Mouse (Mus musculus) left cerebral cortex, postnatal 10 days (tissue): ENCODE measurements around the gene Txndc2. TPM values are rescaled to one million over a fixed set of nuclear protein-coding genes. Genes with fewer than 3 reads are reported as not detected.
A peak's percentile ranks its signal among the peaks of the same experiment; 100 is the strongest.
"Not testable (repeated sequence)": the region's sequence is repeated elsewhere in the genome, so short reads cannot be mapped to it uniquely, and the experiment has no call there.

Experiments used
- DNase-seq, 2 experiments: peaks; one replicate each; pipeline ENCODE4 v3.0.0; 2021 to 2022; ENCODE audit warnings: low spot score in 2 of 2, mixed read lengths in 1 of 2; ENCODE audit errors: extremely low spot score in 1 of 2
- intact Hi-C: fragments of 180-260 bp; cut with DNase I; formaldehyde crosslinking; loops from one replicate; pipeline ENCODE4 v1.15.1; 2025
- total RNA-seq, 2 experiments: library from RNA; stranded (reverse); gene quantifications; 2 replicates each; pipeline ENCODE4 v1.2.3; 2021

The Txndc2 gene
- total RNA-seq, 2 experiments from 2014 or later, result 0.24 to 0.65 TPM

DNA sequence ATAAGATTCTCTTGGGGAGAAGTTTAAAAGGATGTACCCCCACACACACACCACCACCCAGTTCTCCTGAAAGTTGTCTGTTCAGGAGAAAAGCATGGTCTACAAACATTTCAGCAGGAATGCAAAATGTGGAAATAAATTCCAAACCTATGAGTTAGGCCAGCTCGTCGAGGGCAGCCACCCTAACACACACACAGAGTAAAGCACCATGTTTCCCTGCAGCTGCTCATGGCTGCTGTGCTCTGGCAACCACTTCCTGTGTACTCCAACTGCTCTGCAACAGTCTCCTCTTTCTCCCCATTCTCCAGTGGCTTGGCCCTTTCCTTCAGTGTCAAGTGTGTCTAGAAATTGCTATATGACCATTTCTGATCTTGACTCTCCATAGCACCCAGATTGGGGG is 16.4 kb upstream of the Txndc2 start:
- intact Hi-C loops, result no loop called here
- DNase-seq, result no peak

DNA sequence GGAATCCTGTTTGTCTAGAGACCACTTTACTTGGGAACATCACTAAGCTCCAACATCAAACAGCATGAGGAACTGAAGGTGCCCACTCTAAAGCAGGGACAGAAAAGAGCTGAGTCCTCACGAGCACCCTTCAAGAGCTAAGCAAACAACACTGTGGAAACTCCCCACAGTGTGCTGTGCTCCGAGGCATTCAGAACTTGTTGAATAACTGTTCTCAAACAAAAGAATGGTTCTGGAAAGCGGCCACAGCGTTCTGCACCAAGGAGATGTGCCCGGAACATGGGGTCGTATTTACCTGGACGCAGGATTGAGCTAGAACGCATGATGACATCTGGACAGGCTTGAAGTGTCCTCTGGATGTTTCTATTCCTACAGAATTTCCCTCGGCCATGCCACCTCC is 16.0 kb upstream of the Txndc2 start:
- intact Hi-C loops, result no loop called here
- no peak for DNase-seq

DNA sequence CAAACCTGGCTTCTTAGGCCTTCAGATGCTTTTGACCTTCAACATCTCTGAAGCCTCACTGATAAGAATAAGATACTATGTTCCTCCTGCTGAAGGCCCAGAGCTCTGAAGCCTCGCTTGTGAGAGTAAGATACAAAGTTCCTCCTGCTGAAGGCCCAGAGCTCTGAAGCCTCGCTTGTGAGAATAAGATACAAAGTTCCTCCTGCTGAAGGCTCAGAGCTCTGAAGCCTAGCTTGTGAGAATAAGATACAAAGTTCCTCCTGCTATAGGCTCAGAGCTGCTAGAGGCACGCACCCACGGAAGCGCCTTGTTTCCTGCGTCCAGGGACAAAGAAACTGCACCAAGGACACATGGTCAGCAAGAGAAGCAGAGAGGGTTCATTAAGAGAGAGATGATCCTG is 14.8 kb upstream of the Txndc2 start:
- intact Hi-C loops, result no loop called here
- DNase-seq, result no peak

DNA sequence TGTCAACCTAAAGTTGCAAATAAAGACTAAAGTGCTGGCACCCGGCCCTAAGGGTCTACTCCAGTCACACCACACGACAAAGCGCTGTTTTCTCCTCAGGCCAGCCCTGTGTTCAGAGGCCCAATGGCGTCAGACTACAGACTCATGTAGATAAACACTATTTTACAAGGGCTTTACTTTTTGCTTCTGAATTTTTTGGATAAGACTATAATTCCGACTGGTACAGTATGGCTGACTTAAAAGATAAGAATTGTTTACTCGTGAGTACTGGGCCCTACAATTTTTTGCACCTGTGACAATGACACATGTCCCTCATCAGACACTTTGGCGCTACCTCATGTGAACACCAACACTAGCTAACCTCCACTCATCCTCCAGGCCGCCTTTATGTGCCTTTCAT is 14.1 kb upstream of the Txndc2 start:
- DNase-seq, result no peak
- intact Hi-C loops, result no loop called here

DNA sequence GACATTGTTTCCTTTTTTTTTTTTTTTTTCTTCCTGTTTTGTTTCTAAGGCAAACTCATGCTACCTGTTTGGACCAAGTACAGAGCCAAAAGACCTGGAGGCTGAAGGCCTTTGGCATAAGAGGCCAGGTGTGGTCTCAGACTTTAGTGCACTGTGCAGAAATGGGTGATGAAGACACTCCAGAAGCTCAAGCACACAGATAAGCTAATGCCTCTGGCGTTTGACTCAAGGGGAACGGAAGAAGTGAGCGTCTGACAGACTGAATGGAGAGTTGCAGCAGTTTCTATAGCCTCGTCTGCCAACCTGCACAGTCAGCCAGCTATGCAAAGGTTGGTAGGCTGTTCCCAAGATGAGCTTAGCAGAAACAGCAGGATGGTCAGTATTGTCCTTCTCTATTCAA is 13.6 kb upstream of the Txndc2 start:
- DNase-seq, result no peak
- intact Hi-C loops, result no loop called here

DNA sequence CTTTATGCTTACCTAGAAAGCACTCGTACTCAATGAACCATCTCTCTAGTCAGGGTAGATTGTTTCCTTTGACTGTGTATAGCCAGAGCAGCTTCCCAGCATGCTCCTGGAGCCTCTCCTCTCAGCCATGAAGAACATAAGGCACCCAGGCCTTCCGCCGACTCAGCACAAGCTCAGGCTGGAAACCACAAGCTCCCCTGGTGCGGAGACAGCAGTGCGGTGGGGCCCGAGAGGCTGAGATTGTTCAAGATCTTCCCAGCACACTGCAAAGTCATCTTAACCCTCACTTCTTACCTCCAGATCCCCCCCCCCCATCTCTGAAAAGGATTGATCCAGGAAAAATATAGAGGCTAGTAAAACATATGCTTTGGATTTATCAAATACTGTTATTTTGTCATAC is 8.6 kb upstream of the Txndc2 start:
- intact Hi-C loops, result no loop called here
- DNase-seq, result no peak

DNA sequence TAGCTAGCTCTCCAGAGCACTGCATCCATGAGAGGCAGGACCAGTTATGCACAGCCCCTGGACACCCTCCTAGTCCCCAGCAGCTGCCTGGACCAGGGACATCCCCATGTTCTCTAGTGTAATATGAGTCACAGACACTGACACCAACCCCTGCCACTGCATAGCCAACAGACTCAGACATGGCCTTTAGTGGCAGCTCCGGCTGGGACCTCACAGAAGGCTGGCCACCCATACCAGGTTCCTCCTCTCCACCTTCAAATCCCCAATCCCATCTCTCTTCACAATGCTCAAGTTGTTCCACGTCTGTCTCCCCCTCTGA is 7.2 kb upstream of the Txndc2 start:
- no peak for DNase-seq
- intact Hi-C loops, result no loop called here

DNA sequence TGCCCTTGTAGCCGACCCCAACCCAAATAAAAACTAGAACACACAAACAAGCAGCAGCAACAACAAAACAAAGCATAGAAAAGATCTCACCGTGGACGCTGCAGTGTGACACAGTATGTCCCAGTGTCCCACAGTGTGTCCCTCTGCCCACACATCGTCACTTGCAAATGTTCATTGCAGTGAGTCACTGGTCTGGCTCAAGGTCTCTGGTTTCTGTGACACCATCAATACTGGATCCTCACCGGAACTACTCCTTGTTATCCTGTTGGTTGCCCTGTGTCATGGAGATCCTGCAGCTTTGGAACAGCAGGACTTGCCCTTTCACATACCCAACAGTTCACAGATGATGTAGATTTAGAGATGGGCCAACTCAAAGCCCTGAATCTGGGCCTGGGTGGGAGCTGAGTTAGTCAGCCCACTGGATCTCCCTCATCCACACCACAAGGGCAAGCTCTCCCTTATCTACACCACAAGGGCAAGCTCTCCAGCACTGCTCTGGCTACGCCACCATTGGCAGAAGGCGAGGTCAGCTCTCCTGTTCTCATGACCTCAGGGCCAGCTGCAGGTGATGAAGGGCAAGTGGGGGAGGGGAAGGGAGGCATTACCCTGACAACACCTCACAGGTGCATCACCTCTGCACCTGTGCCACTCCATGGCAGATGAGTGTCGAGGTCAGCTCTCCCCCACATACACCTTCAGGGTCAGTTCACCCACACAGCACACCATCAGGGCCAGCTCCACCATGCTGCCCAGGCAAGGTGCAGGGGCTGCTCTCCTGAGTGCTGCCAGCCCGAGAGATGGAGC is 6.6 kb upstream of the Txndc2 start:
- DNase-seq, result no peak

DNA sequence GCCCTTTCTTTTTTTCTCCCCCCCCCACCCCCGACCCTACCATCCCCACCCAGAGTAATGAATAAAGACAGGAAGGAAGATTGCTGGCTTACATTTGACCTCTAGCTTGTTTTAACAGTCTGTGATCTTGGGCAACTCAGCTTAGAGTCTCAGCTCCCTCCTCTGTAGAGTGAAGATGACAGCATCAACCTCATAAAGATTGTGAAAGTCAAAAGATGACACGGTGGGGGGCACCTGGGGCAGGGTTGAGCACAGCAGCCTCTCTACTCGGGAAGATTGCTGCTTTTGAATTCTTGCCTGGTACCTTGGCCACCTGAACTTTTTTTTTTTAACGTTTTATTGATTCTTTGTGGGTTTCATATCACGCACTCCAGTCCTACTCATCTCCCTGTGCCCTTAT is 6.0 kb upstream of the Txndc2 start:
- DNase-seq, result no peak

More for the DNA sequence above, 6.6 kb upstream of the Txndc2 start:
- intact Hi-C loops, result no loop called here

DNA sequence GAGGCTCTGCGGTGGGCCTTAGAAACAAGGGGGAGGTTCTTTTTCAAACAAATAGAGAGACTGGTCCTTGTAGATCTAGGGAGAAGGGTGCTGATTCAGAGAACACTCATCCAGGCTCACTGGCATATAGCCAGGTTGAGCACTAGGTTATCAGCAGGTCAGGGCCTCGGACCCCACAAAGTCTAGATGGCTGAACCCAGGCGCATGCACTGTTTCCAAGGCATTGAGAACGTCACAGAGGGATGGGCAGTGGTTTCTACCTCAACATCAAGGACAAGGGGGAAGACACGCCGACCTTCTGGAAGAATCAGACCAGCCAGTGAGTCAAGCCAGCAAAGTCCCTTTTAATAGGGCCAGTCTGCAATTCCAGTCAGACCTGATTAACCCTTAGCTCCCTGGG is 5.3 kb upstream of the Txndc2 start:
- no peak for DNase-seq
- intact Hi-C loops, result no loop called here

More for the DNA sequence above, 6.0 kb upstream of the Txndc2 start:
- intact Hi-C loops, result no loop called here

DNA sequence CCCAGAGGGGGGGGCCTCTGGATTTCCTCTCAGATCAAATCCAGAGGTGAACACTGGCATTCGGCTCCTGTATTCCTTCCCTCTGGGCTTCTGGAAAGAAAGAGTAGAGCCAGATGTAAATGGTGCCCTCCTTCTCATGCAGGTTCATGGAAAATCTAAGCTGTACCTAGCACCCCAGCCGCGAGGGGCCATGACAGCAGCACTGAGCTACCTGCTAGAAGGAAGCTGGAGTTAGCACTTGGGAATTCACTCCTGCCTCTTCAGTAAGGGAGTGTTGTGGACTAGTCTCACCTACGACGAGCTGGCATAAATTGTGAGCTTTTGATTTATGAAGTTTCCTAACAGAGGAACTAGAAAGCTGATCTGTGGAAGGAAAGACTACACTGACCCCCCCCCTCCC is 1.6 kb upstream of the Txndc2 start:
- intact Hi-C loops, result no loop called here
- no peak for DNase-seq

DNA sequence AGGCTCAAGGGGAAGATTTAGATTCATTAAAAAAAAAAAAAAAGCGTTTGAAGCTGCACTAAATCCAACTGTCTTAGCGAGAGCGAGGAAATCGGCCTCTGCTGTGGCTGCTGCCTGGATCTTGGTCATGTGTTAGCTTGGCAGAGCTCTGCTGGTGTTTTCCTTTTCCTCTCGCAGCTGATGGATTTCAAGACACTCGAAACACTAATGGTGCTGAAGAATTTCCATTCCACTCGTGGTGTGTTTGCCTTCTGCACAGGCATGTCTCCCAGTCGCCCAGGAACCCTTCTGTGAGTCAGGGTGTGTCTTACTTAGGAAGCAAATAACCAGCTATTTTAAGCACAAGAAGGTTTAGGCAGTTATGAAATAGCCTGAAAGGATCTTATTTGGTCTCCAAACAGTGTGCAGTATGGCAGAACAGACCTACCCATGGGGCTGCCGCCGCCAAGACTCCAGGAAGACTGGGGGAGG is 1.1 kb upstream of the Txndc2 start:
- peak; percentile 44 for DNase-seq
- intact Hi-C loops, result no loop called here

DNA sequence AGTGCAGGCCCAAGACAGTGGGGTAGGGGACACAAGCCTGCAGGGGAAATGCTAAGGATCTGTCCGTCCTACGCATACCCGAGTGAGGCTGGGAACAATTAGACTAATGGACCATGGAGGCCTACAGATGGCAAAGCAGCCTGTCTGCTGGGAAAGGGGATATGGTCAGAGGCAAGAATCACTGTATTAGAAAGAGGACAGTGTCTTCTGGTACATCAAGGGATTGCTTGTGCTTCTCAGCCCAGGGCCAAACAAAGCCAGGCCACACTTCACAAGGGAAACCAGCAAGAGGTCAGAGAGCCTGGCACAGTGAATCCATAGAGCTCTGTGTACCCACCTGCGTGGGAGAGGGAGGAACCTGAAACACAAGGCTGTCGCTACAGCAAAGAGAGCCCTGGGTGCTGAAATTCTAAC is 617 bp upstream of the Txndc2 start:
- intact Hi-C loops, result no loop called here
- DNase-seq, result no peak

DNA sequence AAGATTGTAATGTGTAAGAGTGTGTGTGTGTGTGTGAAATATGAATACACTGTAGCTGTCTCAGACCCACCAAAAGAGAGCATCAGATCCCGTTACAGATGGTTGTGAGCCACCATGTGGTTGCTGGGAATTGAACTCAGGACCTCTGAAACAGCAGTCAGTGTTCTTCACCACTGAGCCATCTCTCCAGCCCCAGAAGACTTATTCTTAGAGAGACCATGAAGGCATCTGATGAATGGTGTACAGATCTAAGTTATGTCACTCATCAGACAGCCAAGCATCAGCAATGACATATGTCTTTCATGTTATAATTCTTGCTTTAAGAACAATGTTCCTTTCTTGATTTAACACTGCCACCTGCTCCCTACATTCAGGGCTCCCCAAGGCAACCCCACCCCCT is 2.8 kb downstream of the Txndc2 start:
- intact Hi-C loops, result no loop called here
- no peak for DNase-seq

DNA sequence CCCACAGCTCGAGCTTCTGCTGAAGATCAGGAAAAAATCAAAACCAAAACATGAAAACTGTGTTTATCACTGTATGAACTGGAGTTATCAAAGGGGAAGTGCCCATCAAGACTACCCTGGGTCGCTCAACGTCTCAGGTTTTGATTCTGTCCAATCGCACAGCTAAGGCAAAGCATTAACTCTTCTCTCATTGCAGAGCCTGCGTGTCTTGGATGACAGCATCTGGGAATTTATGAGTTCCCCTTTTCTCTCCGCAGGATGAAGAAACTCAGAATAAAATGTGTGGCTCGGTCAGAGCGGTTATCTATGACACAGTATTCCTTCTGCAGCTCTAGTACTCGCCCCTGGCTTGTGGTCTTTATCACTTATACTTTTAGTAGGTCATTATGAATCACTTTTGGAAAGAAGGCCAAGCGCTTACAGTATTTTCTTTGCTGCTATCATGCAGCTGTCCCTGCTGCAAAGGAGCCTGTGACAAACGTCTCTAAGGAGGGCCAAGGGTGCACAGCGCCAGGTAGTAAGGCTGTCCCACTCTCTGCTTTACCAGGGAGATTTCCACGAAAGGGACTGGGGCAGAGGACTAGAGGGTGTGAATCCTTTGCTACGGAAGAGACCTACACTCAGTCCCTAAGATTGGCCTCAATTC is 6.1 kb downstream of the Txndc2 start:
- no peak for DNase-seq
- intact Hi-C loops, result no loop called here

DNA sequence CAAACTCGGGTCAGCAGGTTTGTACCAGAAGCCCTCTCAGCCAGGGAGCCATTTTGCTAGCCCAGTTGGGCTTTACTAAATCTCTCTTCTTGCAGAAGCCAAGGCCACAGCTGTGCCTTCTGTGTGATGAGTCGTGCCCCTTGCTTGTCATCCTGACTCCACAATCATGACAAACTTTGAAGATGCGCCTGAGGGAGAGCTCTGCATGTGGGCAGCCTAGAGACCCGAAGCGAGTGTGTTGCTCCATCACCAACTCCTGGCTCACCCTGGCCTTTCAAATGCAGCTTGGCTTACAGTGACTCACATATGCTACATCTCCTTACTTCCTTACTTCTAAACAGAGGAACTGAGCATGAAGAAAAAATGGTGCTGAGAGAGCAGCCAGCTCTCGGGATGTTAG is 12.0 kb downstream of the Txndc2 start:
- intact Hi-C loops, result no loop called here

DNA sequence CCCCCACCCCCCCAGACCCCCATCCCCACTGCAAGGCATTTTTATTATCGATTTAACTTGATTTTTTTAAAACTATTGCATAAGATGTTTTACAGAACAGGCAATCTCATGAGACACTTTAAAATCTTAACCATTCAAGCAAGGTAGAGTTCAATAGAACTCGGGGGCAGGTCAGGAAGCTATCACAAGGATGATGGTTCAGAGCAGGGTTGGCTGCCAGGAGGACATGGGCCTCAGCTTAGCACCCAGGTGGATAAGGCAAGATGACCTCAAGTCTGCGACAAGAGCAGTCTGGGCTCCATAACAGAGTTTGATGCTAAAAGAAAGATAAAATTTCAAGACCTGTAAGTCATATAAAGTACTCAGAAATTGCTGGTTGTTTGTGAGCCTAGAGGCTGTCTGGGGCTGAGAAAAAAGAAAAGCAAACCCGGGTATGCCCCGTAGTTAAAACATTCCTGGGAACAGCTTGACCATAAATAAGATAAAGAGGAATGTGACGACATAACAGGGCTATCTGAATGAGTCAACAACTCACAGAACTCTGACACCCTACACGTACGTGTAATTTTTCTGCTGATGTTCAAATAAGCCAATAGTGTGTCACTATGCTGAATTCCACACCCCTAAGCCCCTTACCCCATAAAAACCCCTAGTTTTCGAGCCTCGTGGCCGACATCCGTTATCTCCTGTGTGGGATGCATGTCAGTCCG is 13.0 kb downstream of the Txndc2 start:
- DNase-seq, intact Hi-C loops: not testable (repeated sequence)

More for the DNA sequence above, 12.0 kb downstream of the Txndc2 start:
- no peak for DNase-seq

DNA sequence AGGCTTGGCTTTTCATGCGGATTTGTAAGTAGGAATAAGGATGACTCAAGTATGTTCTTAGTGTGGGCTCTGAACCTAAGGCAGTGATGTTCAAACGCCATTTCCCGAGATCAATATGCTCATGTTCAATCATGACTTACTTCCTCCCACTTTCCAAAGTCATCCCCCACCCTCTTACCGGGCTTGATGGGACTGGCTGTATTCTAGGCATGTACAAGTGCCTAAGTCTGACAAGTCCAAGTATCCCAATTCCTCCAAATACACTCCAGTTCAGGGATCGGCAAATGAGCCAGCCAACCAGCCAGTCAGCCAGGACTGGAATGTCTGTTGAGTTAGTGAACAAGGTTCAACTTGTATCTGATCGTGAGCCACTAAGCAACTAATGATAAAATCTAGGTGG is 15.7 kb downstream of the Txndc2 start:
- intact Hi-C loops, result no loop called here
- no peak for DNase-seq

DNA sequence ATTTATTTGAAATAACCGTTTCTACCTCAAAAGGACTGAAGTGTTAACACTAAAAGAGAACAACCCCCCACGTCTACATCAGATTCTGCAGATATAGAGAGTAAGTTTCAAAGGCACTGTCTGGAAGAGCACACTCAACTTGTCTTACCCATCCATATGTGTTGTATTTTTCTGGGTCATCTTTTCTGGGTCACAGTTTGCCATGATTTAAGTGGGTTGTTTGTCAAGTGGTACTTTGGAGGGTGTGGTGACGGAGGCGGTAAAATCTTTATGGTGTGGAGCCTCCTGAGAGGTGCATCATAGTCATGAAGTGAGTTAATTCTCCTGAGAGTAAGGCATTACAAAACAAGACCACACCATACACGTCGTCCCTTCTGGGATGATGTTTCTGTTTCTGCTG is 16.4 kb downstream of the Txndc2 start:
- intact Hi-C loops, result no loop called here
- no peak for DNase-seq

DNA sequence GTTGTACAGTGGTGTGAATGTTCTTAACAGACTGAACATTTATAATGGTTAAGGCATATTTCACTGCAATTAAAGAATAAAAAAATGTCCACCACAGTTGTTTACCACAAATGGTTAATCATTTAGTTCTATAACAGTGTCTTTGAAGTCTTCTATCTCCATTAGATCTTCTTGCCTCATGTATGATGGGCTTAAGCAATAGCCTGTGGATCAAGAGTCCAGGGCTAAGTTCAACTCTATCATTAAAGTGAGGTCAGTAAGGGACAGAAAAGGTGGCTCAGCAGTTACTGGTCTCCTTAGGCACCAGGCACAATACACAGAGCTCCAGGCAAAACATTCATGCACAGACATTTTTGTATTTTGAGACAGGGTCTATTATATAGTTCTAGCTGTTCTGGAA is 18.8 kb downstream of the Txndc2 start:
- intact Hi-C loops, result no loop called here
- no peak for DNase-seq
